Mouse (Mus musculus) spleen, postnatal 36 days (tissue): ENCODE data around the gene Nwd2.

Experiments used
- DNase-seq, 2 experiments: peaks; one replicate each; pipeline ENCODE4 v3.0.0; 2022; ENCODE audit warnings: low spot score in 2 of 2, mixed read lengths in 1 of 2

Nwd2 gene

DNA sequence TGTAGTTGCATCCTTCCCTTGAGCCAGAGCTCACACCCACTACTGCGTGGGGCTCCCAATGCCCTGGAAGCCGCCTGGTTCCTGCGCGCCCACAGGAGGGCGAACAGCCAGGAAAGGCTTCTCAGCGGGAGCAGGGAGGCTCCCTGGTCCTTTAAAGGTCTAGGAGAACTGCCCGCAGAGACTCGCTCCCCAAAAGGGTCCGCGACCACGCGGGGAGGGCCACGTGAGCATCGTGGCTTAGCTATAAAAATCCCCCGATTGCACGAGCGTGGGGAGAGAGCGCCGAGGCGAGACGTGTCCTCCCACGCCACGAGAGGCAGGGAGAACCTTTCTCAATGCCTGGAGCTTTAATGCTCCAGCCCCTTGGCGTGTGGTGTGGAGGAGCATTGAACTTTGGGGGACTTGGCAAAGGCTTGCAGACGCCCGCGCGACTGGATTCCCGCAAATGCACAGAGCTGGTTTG, at the start of gene Nwd2:
TSS of gene Nwd2 (plus strand) at position 33 of the 463 bp plus-strand sequence.
- DNase-seq = no peak

DNA sequence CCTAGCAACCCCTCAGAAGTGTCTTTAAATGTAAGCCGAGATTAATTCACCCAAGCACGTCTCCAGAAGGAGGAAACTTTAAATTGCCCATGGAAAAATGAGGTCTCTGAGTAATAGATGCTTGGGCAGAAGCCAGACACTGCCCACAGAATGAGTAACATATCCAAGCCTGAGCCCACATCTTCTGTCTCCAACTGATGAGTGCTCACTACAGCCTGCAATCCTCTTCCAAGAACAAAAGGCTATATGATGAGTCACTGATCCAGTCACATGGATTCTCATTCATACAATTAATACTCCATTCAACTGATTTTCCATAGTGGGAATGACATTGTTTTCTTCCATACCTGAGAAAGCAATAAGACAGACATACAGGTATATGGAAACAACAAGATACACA, 41.5 kb upstream of the Nwd2 start:
- no peak for DNase-seq

DNA sequence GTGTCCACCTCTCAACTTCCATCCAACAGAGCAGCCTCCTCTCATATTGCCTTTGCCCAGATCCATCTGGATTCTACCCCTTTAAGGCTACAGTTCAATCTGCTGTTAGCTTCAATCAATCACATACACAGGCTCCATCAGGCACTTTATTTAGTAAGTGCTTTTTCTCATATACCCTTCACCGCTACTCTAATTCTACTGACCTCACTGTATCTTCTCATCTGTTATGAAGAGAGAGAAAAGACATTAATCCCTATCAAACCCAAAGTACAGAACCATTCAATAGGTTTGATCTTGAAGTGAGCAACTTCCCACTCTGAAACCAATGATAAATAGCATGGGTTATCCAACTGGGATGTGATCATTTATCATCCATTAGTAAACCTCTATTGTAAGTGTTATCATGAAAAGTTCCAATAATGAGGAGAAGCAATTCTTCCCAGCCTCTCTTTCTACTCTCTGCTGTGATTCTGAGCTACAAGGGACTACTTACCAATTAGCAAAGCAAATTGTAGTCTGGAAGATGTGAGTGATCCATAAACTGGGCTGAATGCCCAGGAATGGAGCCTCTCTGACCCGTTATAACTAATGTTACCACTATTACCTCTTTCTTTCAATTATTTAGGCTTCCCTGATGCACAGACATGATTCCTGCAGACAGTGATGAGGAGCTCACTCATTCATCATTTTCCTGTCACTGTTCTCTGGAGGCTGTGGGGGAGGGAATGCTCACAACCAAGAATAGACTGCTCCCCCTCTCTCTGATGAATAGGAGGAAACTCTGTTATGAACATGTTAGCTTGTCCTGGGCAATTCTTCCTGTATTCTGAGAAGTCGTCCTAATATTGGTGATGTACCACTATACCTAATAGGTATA, 31.9 kb upstream of the Nwd2 start:
- DNase-seq = no peak

DNA sequence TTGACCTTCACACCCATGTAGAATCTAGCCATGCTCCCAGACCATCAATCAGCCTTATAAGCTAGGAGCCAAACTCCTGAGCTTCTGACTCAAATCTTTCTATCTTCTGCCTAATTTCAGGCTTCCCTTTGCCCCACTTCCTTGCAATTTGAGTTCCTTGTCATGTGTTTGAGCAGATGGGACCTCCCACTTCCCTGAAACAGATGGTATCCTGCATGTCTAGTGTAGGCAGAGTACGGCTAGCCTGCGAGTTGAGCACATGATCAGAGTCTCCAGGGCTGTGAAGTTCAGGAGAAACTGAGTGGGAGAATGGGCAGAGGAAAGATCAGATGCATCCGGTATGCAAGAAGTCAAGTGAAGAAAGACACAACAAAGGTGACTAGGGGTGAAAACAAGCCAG, 24.8 kb upstream of the Nwd2 start:
- no peak for DNase-seq

DNA sequence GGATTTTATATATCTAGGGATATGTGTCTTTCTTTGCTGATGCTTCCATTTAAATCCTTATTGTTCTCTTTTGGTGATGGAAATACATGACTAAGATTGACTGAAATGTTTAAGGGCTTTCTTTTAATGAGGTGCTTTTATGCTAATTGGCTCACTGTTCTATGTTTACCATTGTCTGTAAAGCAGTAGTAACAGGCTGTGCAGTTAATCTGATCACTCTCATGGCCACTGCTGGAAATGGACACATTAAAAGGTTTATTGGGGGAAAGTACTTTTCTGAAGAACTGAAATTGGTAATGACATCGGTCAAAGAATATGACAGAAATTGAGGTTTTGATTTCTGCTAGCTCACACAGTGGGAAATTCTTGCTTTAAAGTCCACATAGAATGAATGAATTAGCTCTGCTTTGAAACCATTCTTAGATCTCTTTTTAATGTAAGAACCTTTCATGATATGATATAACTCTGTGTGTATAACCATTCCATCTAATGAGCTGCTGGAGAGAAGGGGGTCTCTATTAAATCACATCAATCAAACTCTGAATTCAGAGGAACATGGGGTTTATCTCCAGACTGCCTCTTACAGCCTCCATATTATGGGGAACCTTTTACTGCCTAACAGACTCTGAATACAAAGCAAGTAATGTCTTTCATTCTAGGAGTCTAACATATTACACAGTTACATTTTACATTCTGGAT, 20.9 kb upstream of the Nwd2 start:
- no peak for DNase-seq

DNA sequence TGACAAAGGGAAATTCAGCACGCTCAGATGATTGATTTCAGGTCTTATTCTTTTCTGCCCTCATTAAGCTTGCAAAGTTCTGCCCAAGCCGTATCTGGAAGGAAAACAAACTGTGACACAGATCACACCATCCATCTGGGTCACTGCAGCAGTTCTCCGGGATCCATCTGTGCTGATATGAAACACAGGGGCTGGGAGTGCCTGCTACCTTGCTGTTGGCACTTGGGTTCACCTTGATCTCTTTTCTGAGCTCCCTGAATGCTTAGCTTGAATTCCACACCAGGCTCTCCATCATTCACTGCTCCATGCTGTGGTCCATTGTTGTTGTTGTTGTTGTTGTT, 20.4 kb upstream of the Nwd2 start:
- no peak for DNase-seq

DNA sequence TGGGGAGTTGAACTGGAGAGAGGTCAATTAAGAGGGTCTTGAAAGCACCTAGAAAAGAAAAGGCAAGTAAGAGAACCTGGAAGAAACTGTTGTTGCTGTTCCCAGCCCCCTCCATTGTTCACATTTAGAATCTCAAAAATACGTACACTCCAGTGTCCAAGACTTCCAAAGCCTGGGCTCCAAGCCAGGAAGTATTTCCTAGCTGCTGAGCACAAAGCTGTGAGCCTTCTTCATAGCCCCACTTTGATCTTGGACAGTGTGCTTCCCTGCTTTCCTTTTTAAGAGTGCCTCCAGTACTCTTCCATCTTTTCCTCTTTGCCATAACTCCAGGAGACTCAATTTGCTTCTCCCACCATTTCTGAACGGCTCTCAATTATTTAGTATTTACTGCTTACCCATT, 14.3 kb upstream of the Nwd2 start:
- no peak for DNase-seq

DNA sequence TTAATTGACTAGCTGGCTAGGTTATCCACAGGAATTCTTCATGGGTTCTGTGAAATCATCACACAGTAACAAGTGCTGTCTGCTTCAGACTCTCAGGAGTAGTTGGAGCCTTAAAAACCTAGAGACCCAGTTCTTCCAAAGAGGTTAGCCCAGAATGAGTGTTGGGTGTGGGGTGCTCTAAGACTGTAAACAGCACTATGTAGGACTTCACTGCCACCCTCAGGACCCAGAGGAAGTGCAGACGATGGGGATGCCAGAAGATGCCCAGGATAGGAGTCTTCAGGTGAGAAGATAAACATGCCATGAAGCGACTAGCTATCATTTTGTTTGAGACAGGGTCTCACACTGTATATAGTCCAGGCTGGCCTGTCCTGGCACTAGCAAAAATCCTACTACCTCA, 715 bp upstream of the Nwd2 start:
- no peak for DNase-seq

DNA sequence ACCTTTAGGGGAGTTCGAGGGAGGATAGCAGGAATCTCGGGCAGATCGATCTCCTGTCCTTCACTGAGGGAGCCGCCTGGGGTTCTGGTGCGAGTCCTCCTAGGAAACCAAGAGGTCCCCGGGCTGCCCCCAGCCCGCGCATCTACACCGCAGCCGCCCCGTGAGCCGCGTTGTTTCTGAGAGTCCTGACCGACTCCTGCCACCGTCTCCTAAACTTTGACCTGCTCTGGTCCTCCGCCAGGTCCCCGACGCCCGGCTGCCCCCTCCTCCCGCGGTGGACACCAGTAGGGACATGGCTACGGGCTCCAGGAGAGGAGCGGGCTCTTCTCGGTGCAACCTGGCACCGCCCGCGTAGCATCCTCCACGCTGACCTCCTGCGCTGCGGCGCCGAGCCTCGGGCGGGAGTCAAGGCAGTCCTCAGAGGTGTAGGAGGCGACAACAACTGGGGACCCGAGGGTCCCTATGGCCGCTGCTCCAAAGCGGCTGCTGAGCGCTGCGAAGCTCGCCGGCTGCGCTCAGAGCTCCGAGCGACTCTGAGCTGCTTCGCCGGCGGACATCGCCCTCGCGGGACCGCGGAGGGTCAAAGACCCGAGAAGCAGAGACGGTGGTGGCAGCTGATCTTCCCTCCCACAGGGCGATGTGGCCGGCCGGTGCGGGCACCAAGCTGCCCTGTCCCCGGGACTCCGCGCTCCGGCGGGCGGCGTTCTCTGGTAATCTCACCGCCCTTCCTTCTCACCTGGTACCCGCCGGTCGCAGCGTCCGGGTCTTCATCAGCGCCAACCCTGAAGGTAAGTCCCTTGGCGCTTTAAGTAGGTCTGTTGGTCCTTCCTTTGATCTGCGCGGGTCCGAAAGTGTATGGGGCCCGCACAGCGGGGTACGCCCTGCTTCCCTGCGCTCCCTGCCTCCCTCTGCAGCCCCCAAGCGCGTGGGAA, 897 bp downstream of the Nwd2 start:
- no peak for DNase-seq

DNA sequence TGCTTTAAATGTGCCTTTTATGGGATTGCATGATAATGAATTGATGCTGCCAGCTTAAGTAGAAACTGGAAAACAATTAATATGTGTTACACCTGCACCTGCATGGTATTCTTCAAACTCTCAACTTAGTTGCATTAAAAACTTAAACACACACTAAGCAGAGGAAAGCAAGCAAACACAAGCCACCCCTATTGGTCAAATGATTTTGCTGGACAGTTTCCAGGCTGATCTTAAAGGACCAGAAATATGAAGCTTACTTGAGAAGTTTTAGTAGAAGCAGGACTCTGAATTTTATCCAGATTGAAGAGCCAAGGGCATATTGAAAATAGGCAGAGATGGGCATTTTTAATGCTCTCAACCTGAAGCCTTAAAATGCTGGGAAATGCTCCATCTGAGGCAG, 2.9 kb downstream of the Nwd2 start:
- DNase-seq = no peak

DNA sequence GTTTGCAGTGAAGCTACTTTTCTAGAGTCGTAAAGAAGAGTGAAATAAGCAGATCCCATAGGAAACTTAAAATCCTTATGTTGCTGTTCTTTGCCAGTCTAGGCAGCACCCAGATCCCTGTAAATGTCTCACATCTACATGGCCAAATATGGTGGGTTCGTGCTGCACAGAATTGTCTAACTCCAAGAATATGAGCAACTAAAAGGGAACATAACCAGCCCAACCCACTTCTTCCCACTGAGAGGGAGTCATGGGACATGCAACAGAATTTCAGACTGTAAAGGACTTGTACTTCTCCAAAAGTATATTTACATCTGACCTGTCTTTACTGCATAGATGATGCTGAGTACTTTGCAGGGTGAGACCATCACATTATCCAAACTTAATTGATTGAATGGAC, 3.8 kb downstream of the Nwd2 start:
- DNase-seq = no peak

DNA sequence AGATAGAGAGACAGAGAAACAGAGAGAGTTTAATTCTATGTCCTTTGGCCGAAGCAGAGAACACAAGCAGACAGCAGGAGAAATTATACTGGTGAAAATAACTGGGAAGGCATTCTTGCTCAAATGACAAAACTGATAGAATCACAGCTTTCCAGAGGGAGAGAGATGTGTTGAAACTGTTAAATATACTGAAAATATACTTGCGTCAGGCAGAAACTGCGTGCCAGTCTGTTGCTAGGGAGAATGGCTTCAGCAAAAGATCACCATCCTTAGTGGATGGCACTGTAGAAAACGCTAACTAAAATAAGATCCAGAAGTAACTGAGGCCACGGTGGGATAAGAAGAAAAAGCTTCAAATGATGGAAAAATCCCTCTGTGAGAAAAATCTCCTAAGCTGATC, 18.0 kb downstream of the Nwd2 start:
- DNase-seq = no peak

DNA sequence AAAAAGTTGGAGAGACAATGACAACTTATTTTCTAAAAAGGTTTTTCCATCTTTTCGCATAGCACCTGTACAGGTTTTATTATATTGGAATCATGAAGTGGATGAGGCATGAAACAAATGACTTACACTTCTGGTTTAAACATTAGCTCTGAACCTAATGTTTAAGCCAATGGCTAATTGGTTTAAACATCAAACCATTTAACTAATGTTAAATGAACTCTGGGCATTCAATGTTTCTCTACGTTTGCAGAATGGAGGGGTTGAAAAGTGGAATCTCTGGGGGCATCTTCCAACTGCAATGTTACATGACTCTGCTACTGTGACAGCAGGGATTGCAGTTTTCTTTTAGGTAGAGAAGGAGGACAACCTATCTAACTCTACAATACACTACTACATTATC, 27.0 kb downstream of the Nwd2 start:
- DNase-seq = no peak

DNA sequence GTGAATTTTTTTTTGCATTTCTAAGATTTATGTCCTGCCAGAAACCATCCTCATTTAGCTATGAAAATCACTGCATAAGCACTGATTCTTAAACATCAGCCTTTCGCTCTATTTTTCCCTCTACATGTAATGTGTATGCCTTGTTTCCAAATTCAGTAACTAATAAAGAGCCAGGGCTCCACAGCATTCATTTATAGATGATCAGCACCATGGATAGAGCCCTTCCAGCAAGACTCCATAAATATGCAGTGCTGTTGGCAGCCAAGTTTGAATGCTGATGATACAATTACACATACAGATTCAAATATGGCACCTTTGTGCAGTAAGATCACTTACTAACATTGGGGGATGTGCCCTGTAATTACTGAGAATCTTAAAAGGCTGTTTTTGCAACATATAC, 40.2 kb downstream of the Nwd2 start:
- DNase-seq = no peak

DNA sequence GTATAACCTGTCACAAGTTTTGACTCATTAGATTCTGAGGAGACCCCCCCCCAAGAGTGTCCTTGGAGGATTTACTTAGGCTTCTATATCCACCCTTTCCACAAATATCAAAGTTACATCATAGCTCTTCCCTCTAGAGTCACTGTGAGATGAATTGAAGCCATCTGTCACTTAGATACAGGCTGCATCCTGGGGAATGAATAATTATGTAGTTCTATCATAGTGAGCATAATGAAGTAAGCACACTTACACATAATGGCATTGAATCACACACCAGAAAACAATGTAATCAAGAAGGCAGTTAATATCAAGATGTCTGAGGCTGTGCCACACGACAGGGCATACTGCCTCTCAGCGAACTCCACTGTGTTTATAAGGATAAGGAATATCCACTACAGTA, 47.9 kb downstream of the Nwd2 start:
- DNase-seq = no peak

DNA sequence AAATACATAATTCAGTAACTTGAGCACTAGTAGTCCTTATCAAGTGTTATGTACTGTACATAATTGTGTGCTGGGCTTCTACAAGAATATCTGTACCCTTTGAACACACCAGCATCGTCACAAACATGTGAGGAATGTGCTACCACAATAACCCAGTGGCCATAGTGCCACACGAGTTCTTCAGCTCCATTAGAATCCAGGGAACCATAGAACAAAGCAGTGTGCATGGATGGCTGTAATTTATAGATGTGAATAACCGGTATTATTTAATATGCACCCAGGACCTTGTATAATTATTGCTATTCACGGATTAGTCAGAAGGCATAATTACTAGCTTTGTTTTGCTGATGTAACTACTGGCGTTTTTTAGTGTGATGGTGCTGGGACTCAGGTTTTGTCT, 48.3 kb downstream of the Nwd2 start:
- DNase-seq = no peak

DNA sequence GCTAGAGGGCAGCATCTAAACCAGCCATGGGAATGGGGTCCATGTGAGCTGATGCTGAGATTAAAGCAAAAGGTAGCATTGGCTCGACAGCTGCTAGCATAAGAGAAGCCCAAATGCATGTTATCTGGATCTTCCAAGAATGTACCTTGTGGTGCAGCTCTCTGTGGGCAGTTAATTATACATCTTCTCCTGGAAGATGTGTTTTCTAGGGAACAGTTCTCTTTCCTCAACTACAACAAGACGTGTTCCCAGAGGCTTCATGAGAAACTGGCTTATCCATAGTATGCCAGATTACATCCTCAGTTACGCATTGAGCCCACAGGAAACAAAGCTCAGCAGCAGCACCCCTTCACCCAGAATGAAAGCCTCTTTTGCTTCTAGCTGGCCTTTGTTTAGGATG, 80.1 kb downstream of the Nwd2 start:
- DNase-seq = no peak

DNA sequence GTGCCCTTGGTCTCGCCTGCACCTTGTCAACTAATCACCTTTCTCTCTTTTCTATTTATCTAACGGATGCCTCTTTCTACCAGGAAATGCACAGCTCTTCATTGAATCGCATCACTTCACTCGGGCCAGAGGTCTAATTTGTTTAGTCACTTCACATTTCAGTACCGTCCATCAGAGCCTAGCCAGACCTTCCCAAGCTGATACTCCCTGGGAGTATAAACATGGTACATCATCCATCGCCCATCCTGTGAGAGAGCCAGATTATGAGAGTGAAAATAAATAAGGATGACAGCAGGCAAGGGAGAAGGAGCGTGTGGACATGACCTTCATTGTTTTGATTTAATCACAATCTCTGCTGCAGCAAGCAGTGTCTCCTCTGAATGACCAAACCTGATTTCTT, 86.6 kb downstream of the Nwd2 start:
- DNase-seq = no peak

DNA sequence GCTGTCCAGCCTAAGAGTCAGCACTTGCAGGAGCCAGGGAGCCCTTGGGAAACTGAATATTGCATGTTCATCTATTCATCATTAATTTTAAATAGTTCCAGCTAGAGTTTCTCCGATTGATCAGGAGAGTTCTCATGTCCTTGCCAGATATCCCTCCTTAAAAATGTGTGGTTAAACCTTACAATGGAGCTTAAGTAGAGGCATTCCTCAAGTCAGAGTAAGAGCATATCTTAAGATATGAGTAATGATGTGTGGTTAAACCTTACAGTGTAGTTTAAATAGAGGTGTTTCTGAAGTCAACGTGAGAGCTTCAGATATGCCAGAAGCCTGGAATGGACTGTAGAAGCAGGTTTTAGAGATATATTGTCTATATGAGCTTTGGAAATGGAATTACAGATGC, 94.5 kb downstream of the Nwd2 start:
- DNase-seq = no peak

DNA sequence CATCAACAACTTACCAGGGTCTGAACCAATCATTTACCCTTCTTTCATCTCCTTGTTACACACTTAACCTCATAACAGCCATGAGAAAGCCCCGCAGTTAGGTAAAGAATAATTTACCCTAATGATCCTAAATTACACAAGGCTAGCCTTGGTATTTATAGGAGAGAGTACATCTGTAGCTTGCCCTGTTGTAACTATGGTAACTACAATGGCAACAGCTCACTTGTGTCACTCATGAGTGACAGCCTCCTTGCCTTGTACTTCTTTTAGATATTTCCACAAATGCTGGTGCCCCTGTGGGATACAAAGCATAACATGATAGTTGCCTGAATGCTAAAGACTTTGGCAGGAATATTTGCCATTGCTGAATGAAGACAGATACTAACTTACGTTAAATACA, 99.4 kb downstream of the Nwd2 start:
- DNase-seq = no peak

DNA sequence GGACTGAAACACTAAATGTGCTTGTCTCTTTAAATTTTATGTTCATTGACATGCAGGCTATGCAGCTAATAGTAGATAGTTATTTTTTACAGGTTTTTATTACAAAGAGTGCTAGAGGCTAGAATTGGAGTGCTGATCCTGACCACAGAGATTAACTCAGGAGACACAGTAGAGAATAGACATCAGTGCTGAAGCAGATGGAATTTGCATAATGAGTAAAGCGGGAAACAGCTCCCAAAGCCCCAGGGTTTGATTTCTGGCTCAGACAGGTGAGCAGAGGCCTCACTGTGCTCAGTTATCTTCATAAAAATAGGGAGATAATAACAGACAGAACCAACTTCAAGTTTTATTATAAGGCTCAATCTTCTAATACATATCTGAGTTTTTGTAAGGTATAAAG, 99.9 kb downstream of the Nwd2 start:
- no peak for DNase-seq

DNA sequence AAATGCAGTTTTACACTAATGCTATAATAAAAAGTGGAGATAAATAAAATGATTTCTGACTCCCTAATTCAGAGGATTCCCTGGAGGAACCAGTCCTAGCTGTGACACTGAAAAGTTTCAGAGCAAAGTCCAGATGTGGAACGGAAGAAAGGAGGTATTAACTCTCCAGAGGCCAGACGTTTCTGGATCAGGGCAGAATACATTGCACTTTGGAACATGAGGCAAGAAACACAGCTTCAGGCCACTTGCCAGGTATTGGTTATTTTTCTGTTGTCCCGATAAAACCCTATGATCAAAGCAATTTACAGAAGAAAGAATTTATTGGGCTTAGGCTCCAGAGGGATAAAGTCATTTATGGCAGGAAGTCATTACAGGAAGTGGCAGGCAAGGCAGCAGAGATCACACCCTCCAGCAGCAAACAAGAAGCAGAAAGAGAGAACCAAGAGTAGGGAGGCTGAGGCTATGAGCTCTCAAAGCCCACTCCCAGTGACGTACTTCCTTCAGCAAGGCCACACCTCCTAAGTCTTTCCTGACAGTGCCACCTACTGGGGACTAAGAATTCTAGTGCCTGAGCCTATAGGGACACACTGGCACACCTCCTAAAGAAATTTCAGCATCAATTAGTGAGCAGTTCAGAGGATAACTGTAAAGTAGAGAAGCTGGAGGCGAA, 106.3 kb downstream of the Nwd2 start:
- DNase-seq = no peak
